Mouse (Mus musculus): ENCODE data around the gene Chchd10.

GRCm38 (mm10) chr10:75898846-75899245 lies 34.1 kb upstream of the Chchd10 start:
- TF ChIP-seq CTCF (IDR thresholded peaks at IDR 0.05; ENCODE audit: borderline replicate concordance, insufficient read depth, low read depth, low read length) (no peak), POLR2A (IDR thresholded peaks at IDR 0.05; ENCODE audit: borderline replicate concordance, insufficient read depth, low read length) (no peak)

All from cerebellum, adult 2 months (tissue).